Mouse (Mus musculus): Measurements from ENCODE around the gene Gm17087.

Gm17087 gene

GRCm38 (mm10) chr17:8541974-8542538 is 24.7 kb downstream of the Gm17087 start:
- DNase-seq = no peak

GRCm38 (mm10) chr17:8538102-8538501 is 28.6 kb downstream of the Gm17087 start:
- no peak for DNase-seq

DNA sequence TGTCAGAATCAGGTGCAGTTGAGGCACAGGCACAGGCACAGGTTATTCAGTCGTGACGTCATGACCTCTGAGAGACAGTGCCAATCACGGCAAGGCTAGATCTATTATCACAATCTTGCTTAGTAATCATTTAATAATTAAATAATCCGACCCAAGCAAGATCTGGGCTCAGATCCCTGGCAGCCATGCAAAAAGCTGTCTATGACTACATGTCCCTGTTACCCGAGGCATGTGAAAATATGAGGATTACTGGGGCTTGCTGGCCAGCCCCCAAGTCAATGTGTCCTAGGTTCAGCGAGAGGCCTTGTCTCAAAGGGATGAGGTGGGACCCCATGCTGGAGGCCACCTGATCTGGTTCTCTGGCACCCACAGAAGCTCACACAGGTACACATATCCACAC is 30.2 kb downstream of the Gm17087 start:
- no peak for DNase-seq

- peak in 1 of 2 experiments; percentile 17 for DNase-seq
Observed at GRCm38 (mm10) chr17:8533828-8534227, 32.9 kb downstream of the Gm17087 start.

- no peak for DNase-seq
Observed at GRCm38 (mm10) chr17:8532609-8533008, 34.1 kb downstream of the Gm17087 start.

GRCm38 (mm10) chr17:8528641-8529040 is 38.1 kb downstream of the Gm17087 start:
- no peak for DNase-seq

- DNase-seq = no peak
Observed at GRCm38 (mm10) chr17:8526815-8527261, 39.9 kb downstream of the Gm17087 start.

GRCm38 (mm10) chr17:8525971-8526740 is 40.6 kb downstream of the Gm17087 start:
- DNase-seq = peak; percentile 33 to 39

- DNase-seq = peak; percentile 31 to 37
Observed at GRCm38 (mm10) chr17:8525225-8525721, 41.5 kb downstream of the Gm17087 start, which contains the start of gene Pde10a. Gene Pde10a (plus strand): TSS chr17:8525372.

- DNase-seq = peak; percentile 86 to 92
Observed at GRCm38 (mm10) chr17:8524387-8525165, 42.2 kb downstream of the Gm17087 start.

DNA sequence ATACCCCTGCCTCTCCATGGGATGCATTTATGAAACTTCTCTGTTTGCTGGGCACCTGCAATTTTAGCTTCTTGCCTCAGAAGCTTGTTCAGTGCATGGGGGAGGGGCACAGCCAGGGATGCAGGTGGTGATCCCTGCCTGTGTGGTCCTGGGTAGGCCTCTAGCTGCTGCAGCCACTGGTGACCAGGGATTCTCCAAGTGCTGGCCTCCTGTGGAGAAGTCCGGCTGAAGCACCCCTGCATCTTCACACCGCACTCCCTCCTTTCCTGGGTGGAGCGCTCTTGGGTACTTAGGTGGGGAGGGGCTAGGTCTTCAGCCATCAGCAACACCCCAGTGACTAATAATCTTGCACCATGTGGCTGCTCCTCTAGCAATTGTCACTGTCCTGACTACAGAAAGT is 42.8 kb downstream of the Gm17087 start:
- peak in 1 of 2 experiments; percentile 26 for DNase-seq

GRCm38 (mm10) chr17:8516006-8516405 is 50.7 kb downstream of the Gm17087 start:
- DNase-seq = no peak

All from kidney, postnatal 4 days (tissue).